Mouse (Mus musculus): Measurements from ENCODE around the gene Larp4. TPM values are rescaled to one million over a fixed set of nuclear protein-coding genes. Genes with fewer than 3 reads are reported as not detected.

The Larp4 gene
- polyA plus RNA-seq, 1 experiment from 2014 or later, result 21.4 TPM

Other genes with a start within 250 kb of the Larp4 start
- gene Cox14, start 244.4 kb upstream of the Larp4 start, polyA plus RNA-seq (2015; fragmentation: Nextera tagmentation; extraction: Ambion mirVana), result 150 and 157 TPM in 2 replicates
- 77.3 and 79.9 TPM in 2 replicates for gene Cers5, start 197.2 kb upstream of the Larp4 start, polyA plus RNA-seq (2015; fragmentation: Nextera tagmentation; extraction: Ambion mirVana)
- 13.9 and 14.2 TPM in 2 replicates for gene Lima1, start 94.6 kb upstream of the Larp4 start, polyA plus RNA-seq (2015; fragmentation: Nextera tagmentation; extraction: Ambion mirVana)
- 0.09 TPM in 1 of 2 replicates, not detected in the other for gene Fam186a, start 3.0 kb upstream of the Larp4 start, polyA plus RNA-seq (2015; fragmentation: Nextera tagmentation; extraction: Ambion mirVana)
- 18.9 and 20.2 TPM in 2 replicates for gene Dip2b, start 68.6 kb downstream of the Larp4 start, polyA plus RNA-seq (2015; fragmentation: Nextera tagmentation; extraction: Ambion mirVana)